Comparison of ENCODE assay signal across 8 mouse cellular contexts in genomic region chr4:126967864-126968821, GRCm38 (mm10). TPM values are rescaled to one million over a fixed set of nuclear protein-coding genes. Genes with fewer than 3 reads are reported as not detected.
DNase-seq lines count a peak whose midpoint lies in the region; ATAC-seq and TF ChIP-seq lines count a peak whose summit lies in the region.

Gene Zmym4 (minus strand): TSS chr4:126968135.

- H3K9ac ChIP-seq in hindbrain, postnatal 0 days (replicated peaks; ENCODE audit: low read length), result peak within 1 kb of the TSS; percentile 99

- 8% methylated on average over 34 of the region's 54 CpGs for WGBS in hindbrain, postnatal 0 days

- H3K4me3 ChIP-seq in hindbrain, postnatal 0 days (ENCODE audit: low read length), result peak within 1 kb of the TSS; percentile 99
- peak within 1 kb of the TSS; percentile 68 for H3K4me3 ChIP-seq in left cerebral cortex, adult 2 months

- no peaks in the 10 kb centered on the region for H3K9me3 ChIP-seq in hindbrain, postnatal 0 days (ENCODE audit: low read length)

- intact Hi-C loops in left cerebral cortex, adult 2 months (cut with DNase I), result loop anchor here (5.0 kb wide), 1 partner anchor 39 kb away; no protein-coding TSS in a partner anchor

- no peak for TF ChIP-seq CTCF in hindbrain, postnatal 0 days (IDR thresholded peaks at IDR 0.05; ENCODE audit: low read depth)
- TF ChIP-seq CTCF in left cerebral cortex, adult 2 months (IDR thresholded peaks at IDR 0.05), result no peak; the same call in 1 of the 2 replicates

- no peaks in the 10 kb centered on the region for H3K27me3 ChIP-seq in hindbrain, postnatal 0 days (ENCODE audit: insufficient read depth, low read length)

- H3K36me3 ChIP-seq in hindbrain, postnatal 0 days (ENCODE audit: insufficient read depth, low read length), result no peaks in the 10 kb centered on the region

- peak within 1 kb of the TSS; percentile 98 for H3K27ac ChIP-seq in hindbrain, postnatal 0 days
- peak within 1 kb of the TSS; percentile 93 for H3K27ac ChIP-seq in left cerebral cortex, adult 2 months

- peak; percentile 93 for DNase-seq in T-cell, adult 2 months (ENCODE audit: low spot score)
- DNase-seq in cerebellum, postnatal 36 days, result peak; percentile 88 to 92
- peak; percentile 92 for DNase-seq in gastrocnemius, adult 18-20 months (ENCODE audit: low spot score)
- DNase-seq in hindbrain, postnatal 0 days (ENCODE audit: low spot score), result peak; percentile 99
- DNase-seq in left cerebral cortex, adult 2 months (ENCODE audit: extremely low spot score in 1 of 2, low spot score in 2 of 2), result peak; percentile 92
- peak; percentile 94 for DNase-seq in right cerebral cortex, adult 2 months (ENCODE audit: low spot score in 2 of 2)
- peak; percentile 93 for DNase-seq in urinary bladder, postnatal 14 days (ENCODE audit: low spot score)

- peak within 1 kb of the TSS; percentile 63 for H3K4me2 ChIP-seq in hindbrain, postnatal 0 days (ENCODE audit: low read depth, low read length)

- ATAC-seq in hindbrain, postnatal 0 days, result peak; percentile 99
- peak; percentile 92 for ATAC-seq in megakaryocyte, adult 5-6 weeks (ENCODE audit: poor library complexity, severe bottlenecking)

- H3K4me1 ChIP-seq in hindbrain, postnatal 0 days (ENCODE audit: insufficient read depth, low read length), result 0 out of 2 replicates have a peak, but pooled peaks cover 7% of the 10 kb centered on the region

RNA-seq across cellular contexts. Expression of gene Zmym4, which starts in this region (rescaled TPM):
- total RNA-seq in gastrocnemius, adult 18-20 months (2021), result 10 to 100 TPM; 14.6 to 16.3 TPM
- 42.9 and 49.9 TPM in 2 replicates for total RNA-seq in hindbrain, postnatal 0 days (2014; rRNA removed)
- polyA plus RNA-seq in hindbrain, postnatal 0 days (2015; fragmentation: Nextera tagmentation; extraction: Ambion mirVana), result 20.3 and 21.2 TPM in 2 replicates
- total RNA-seq in left cerebral cortex, adult 2 months (2021), result 10 to 100 TPM; 46.3 to 59.0 TPM
- 14.8 and 26.5 TPM in 2 replicates for total RNA-seq in megakaryocyte, adult 5-6 weeks (2015)
- total RNA-seq in megakaryocyte, adult 5-6 weeks (2017), result 19.9 and 27.3 TPM in 2 replicates

Comparison
In these comparisons a context has a peak if more than half of its experiments do, and no peak if none do; other contexts are left out.
1. Peak in every context shown above with its lines: DNase-seq, ATAC-seq, H3K4me3 ChIP-seq and H3K27ac ChIP-seq.